Mouse (Mus musculus): ENCODE measurements around the gene Cnpy2.
A peak's percentile ranks its signal among the peaks of the same experiment; 100 is the strongest.
"Not testable (repeated sequence)": the region's sequence is repeated elsewhere in the genome, so short reads cannot be mapped to it uniquely, and the experiment has no call there.

Cnpy2 gene

GRCm38 (mm10) chr10:128310902-128311301 lies 11.4 kb upstream of the Cnpy2 start:
- ATAC-seq (ENCODE audit: low TSS enrichment), result no peak

- no peak for ATAC-seq (ENCODE audit: low TSS enrichment)
Observed at GRCm38 (mm10) chr10:128315578-128315977, 6.7 kb upstream of the Cnpy2 start.

GRCm38 (mm10) chr10:128321641-128322040 lies 618 bp upstream of the Cnpy2 start:
- no peak for ATAC-seq (ENCODE audit: low TSS enrichment)

GRCm38 (mm10) chr10:128323516-128323915 lies 1.3 kb downstream of the Cnpy2 start:
- no peak for ATAC-seq (ENCODE audit: low TSS enrichment)

- peak; percentile 69 for ATAC-seq (ENCODE audit: low TSS enrichment)
Observed at GRCm38 (mm10) chr10:128326825-128327224, 4.6 kb downstream of the Cnpy2 start.

GRCm38 (mm10) chr10:128327610-128328009 lies 5.4 kb downstream of the Cnpy2 start:
- ATAC-seq (ENCODE audit: low TSS enrichment), result no peak

- ATAC-seq (ENCODE audit: low TSS enrichment), result not testable (repeated sequence)
Observed at GRCm38 (mm10) chr10:128332358-128333249, 10.3 kb downstream of the Cnpy2 start.

GRCm38 (mm10) chr10:128335582-128335981 lies 13.3 kb downstream of the Cnpy2 start:
- ATAC-seq (ENCODE audit: low TSS enrichment), result no peak

GRCm38 (mm10) chr10:128336195-128336594 lies 13.9 kb downstream of the Cnpy2 start:
- ATAC-seq (ENCODE audit: low TSS enrichment), result no peak

- no peak for ATAC-seq (ENCODE audit: low TSS enrichment)
Observed at GRCm38 (mm10) chr10:128336597-128336996, 14.3 kb downstream of the Cnpy2 start.

GRCm38 (mm10) chr10:128337306-128338181 lies 15.3 kb downstream of the Cnpy2 start, which contains the start of gene Cs:
TSS of gene Cs (plus strand) at chr10:128337734.
- ATAC-seq (ENCODE audit: low TSS enrichment), result peak; percentile 92

- no peak for ATAC-seq (ENCODE audit: low TSS enrichment)
Observed at GRCm38 (mm10) chr10:128338415-128338814, 16.2 kb downstream of the Cnpy2 start.

GRCm38 (mm10) chr10:128338948-128339347 lies 16.7 kb downstream of the Cnpy2 start:
- ATAC-seq (ENCODE audit: low TSS enrichment), result no peak

GRCm38 (mm10) chr10:128340257-128340656 lies 18.0 kb downstream of the Cnpy2 start:
- no peak for ATAC-seq (ENCODE audit: low TSS enrichment)

- peak; percentile 58; the same call in 1 of the 2 replicates for ATAC-seq (ENCODE audit: low TSS enrichment)
Observed at GRCm38 (mm10) chr10:128343436-128343835, 21.2 kb downstream of the Cnpy2 start.

GRCm38 (mm10) chr10:128344568-128345275 lies 22.5 kb downstream of the Cnpy2 start:
- peak; percentile 79 for ATAC-seq (ENCODE audit: low TSS enrichment)

- ATAC-seq (ENCODE audit: low TSS enrichment), result no peak
Observed at GRCm38 (mm10) chr10:128347541-128347940, 25.3 kb downstream of the Cnpy2 start.

GRCm38 (mm10) chr10:128358796-128359195 lies 36.5 kb downstream of the Cnpy2 start:
- peak; percentile 58 for ATAC-seq (ENCODE audit: low TSS enrichment)

- no peak for ATAC-seq (ENCODE audit: low TSS enrichment)
Observed at GRCm38 (mm10) chr10:128359226-128359625, 37.0 kb downstream of the Cnpy2 start.

GRCm38 (mm10) chr10:128361836-128362235 lies 39.6 kb downstream of the Cnpy2 start:
- ATAC-seq (ENCODE audit: low TSS enrichment), result no peak

- 0 out of 2 replicates have a peak, but pooled peaks have one; percentile 42 for ATAC-seq (ENCODE audit: low TSS enrichment)
Observed at GRCm38 (mm10) chr10:128362568-128362967, 40.3 kb downstream of the Cnpy2 start.

Data from frontal cortex, adult (tissue).